Mouse (Mus musculus) myocyte (in vitro differentiated cells): ENCODE measurements around the gene Cdkn1b.

Experiments used
- CEBPB ChIP-seq: IDR thresholded peaks from 2 replicates; pipeline ENCODE4 v1.6.1; 2011; ENCODE audit warnings: mild to moderate bottlenecking, moderate library complexity; ENCODE audit not compliant: poor library complexity, insufficient read depth, severe bottlenecking
- E2F4 ChIP-seq: IDR thresholded peaks from one replicate; pipeline ENCODE4 v1.6.1; 2011; ENCODE audit warnings: mild to moderate bottlenecking, control low read depth, moderate library complexity; ENCODE audit not compliant: insufficient read depth
- MAX ChIP-seq: IDR thresholded peaks from one replicate; pipeline ENCODE4 v1.6.1; 2011; ENCODE audit warnings: low read depth, mild to moderate bottlenecking, control low read depth
- MYOD1 ChIP-seq, 3 experiments: IDR thresholded peaks; one replicate each; pipeline ENCODE4 v1.6.1; 2011; ENCODE audit warnings: control low read depth in 2 of 3, low read depth in 2 of 3, mild to moderate bottlenecking in 2 of 3, moderate library complexity in 1 of 3; ENCODE audit not compliant: insufficient read length in 2 of 3, control insufficient read depth in 1 of 3
- MYOG ChIP-seq, 3 experiments: IDR thresholded peaks; one replicate each; pipeline ENCODE4 v1.6.1; 2011; ENCODE audit warnings: control low read depth in 2 of 3, low read depth in 2 of 3, mild to moderate bottlenecking in 2 of 3; ENCODE audit not compliant: insufficient read length in 2 of 3, control insufficient read depth in 1 of 3, insufficient read depth in 1 of 3
- POLR2A ChIP-seq: IDR thresholded peaks from one replicate; pipeline ENCODE4 v1.6.1; 2011; ENCODE audit warnings: low read depth, mild to moderate bottlenecking, control low read depth, moderate library complexity; ENCODE audit not compliant: insufficient read length
- POLR2AphosphoS2 ChIP-seq: IDR thresholded peaks from one replicate; pipeline ENCODE4 v1.6.1; 2011; ENCODE audit warnings: low read depth, control low read depth; ENCODE audit not compliant: insufficient read length
- REST ChIP-seq: IDR thresholded peaks from one replicate; pipeline ENCODE4 v1.6.1; 2011; ENCODE audit warnings: mild to moderate bottlenecking, control low read depth, moderate library complexity; ENCODE audit not compliant: insufficient read depth, insufficient read length
- TCF12 ChIP-seq: IDR thresholded peaks from one replicate; pipeline ENCODE4 v1.6.1; 2011; ENCODE audit warnings: mild to moderate bottlenecking, control low read depth; ENCODE audit not compliant: poor library complexity, insufficient read depth, severe bottlenecking
- TCF3 ChIP-seq: IDR thresholded peaks from one replicate; pipeline ENCODE4 v1.6.1; 2011; ENCODE audit warnings: low read depth, control low read depth; ENCODE audit not compliant: insufficient read length
- USF1 ChIP-seq: IDR thresholded peaks from one replicate; pipeline ENCODE4 v1.6.1; 2011; ENCODE audit warnings: low read depth, mild to moderate bottlenecking, control low read depth, moderate library complexity

GRCm38 (mm10) chr6:134963910-134964309, 43.7 kb downstream of the Cdkn1b start:
- no peak for TF ChIP-seq TCF3
- no peak for TF ChIP-seq REST
- no peak for TF ChIP-seq CEBPB
- TF ChIP-seq USF1, result no peak
- no peak for TF ChIP-seq POLR2A
- TF ChIP-seq POLR2AphosphoS2, result no peak
- no peak for TF ChIP-seq TCF12
- TF ChIP-seq MAX, result no peak
- TF ChIP-seq E2F4, result no peak
- TF ChIP-seq MYOG (IDR thresholded peaks at IDR 0.05; ENCODE audit: control insufficient read depth in 1 of 3, insufficient read depth in 1 of 3, insufficient read length in 2 of 3, low read depth in 2 of 3), result no peak
- no peak for TF ChIP-seq MYOD1 (IDR thresholded peaks at IDR 0.05; ENCODE audit: control insufficient read depth in 1 of 3, insufficient read length in 2 of 3, low read depth in 2 of 3)
